Mouse (Mus musculus): ENCODE measurements around the gene Abca8a.

Gene Abca8a

DNA sequence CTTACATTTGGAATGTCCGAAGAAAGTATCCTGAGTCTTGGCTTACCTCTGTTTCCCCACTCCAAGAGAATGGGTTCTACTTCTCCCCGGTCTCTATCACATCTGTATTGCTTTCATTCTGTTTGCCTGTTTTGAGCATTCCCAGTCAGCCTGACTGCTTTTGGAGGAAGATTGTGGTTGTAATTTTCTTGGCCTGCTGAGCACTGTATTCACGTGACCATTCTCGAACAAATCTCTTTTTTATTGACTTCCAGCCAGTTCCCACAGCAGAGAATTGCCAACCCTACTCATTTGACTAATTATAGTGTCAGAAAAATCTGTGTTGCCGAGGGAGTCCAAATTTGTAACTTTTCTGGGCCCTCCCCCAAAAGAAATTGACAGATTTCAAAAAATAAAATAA is at the start of gene Abca8a:
Gene Abca8a (minus strand): TSS at position 121 of the 400 bp plus-strand sequence.
- in situ Hi-C loops (cut with MboI; ENCODE audit: low sequenced_read_pairs): no loop called here

DNA sequence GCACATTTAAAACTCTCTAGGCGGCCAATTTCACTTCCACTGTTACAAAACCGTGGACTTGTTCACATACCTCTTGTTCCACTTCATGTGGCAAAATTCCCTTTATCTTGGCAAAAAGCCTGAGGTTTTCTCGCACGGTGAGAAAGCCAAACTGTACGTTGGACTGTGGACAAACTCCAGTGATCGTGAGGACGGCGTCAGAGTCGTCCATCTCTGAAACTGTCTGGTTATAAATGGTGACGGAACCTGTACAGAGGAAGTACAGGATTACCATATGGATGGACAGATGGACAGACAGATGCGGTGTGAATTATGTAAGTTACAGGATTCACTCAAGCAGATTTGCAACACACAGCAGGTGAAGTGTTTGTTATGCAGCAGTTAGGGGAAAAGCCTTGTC is 49.6 kb upstream of the Abca8a start:
- in situ Hi-C loops (cut with MboI; ENCODE audit: low sequenced_read_pairs): no loop called here

DNA sequence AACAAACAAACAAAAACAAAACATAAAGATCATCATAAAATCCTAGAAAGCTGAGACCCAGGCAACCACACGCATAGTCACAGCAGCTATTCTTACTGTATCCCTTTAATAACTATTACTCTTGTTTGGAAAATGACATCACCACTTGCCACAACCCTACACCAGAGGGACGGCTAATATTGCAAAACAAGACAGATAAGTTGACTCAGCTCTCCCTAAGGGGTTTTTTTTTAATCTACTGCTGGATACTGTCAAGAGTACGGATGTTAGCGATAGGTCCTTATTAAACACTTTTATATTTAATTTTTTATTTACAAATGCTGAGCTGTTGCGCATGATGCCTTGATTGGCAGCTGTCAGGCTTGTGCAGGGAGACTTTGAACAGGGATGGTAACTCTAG is 35.0 kb upstream of the Abca8a start:
- in situ Hi-C loops (cut with MboI; ENCODE audit: low sequenced_read_pairs): no loop called here

DNA sequence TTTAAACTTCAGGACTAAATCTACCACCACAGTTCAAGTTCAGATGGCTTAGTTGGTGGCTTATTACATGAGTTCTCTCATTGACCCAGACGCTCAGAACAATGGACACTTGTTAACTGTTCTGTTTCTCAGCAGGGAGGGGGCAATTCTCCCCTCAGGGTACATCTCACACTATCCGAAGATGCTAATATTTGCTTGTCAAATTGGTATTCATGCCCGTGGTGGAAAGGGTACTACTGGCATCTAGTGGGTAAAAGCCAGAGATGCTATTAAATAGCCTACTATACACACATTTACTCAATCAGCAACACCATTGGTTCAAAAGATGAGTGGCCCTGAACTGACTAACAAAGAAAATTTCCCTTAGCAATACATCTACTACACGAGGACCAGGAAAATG is 15.4 kb upstream of the Abca8a start:
- in situ Hi-C loops (cut with MboI; ENCODE audit: low sequenced_read_pairs): no loop called here

DNA sequence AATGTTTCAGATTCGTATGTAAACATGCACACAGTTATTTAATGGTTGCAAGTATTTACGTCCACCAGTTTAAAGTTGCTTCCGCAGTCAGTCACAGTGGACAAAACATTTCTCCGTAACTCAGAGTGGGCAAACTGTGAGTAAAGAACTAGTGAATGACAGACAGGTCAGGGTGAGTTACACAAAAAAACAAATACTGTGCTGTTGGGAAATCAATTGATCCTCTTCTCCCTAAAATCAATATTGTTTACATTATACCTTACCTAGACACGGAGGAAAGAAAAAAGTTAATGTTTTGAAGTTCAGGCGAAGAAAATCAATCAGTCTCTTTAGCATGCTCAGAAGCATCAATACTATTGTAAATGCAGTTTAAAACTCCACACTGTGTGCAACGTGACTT is 5.7 kb upstream of the Abca8a start:
- in situ Hi-C loops (cut with MboI; ENCODE audit: low sequenced_read_pairs): no loop called here

DNA sequence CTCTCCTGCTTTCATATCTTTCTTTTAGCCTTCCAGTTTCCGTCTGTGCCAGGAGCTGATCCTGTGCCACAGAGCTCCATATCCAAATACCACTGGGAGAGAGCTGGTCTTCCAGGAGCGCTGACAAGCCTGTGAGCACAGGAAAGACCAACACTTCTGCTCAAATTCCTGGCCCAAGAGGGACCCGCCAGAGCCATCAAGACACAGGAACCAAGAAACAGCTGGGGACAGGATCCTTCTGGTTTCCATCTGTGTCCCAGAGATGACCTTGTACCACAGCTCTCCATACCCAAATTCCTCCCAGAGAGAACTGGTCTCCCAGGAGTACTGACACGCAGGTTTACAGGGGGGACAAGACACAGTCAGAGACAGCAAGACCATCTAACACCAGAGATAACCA is 3.1 kb upstream of the Abca8a start:
- in situ Hi-C loops (cut with MboI; ENCODE audit: low sequenced_read_pairs): no loop called here

DNA sequence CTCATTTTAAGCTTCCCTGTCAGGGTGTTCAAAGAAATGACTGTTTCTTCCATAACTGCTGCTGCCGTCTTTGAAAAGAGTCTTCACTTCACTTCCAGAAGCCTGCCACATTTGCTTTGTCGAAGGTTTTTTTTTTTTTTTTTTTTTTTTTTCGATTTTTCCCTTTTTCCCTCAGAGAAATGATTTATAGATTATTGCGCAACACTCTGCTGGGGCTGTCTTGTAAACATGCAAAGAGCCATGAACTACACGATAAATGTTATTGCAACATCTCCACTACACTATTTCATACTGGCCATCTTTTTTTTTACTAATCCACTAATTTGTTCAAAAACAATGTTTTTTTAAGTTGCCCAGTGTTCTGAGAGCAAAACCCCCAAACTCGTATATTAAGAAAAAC is 1.7 kb upstream of the Abca8a start:
- in situ Hi-C loops (cut with MboI; ENCODE audit: low sequenced_read_pairs): no loop called here

DNA sequence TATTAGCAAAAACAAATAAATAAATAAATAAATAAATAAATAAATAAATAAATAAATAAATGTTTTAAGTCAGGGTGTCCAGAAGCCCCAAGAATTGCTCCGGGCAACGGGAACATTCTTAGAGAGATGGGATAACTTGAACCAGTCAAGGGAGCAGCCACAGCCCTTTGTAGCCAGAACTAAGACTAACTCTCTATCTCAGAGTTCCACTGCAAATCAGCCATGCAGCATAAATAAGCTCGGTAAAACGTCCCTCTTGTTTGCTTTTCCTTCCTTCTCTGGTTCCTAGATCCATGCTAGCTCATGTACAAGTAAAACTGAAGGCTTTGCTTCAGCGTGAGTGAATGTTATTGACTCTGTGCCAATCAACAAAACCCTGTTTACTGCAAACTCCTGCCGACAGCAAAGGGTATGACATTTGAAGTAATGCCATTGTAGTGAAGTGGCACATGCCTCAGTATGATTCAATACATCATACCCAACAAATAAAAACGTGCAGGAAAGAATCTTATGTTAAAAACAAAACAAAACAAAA is 865 bp downstream of the Abca8a start:
- in situ Hi-C loops (cut with MboI; ENCODE audit: low sequenced_read_pairs): no loop called here

DNA sequence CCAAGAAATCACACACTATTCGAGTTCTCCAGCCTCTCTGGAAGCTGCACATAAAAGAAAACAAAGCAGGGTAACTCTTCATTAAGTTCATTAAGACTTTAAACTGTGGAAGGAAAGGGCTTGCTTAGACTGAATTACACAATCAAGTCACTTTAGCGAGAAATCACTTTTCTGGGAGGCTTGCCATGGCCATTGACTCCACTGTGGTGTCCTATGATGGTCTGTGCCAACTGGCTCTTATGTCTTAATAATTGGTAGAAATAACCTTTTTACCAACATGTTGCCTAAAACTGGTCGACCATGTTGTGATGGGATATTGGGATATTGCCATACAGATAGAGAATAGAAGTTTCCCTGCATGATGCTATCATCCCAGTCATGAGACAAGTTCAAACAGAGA is 1.5 kb downstream of the Abca8a start:
- in situ Hi-C loops (cut with MboI; ENCODE audit: low sequenced_read_pairs): no loop called here

DNA sequence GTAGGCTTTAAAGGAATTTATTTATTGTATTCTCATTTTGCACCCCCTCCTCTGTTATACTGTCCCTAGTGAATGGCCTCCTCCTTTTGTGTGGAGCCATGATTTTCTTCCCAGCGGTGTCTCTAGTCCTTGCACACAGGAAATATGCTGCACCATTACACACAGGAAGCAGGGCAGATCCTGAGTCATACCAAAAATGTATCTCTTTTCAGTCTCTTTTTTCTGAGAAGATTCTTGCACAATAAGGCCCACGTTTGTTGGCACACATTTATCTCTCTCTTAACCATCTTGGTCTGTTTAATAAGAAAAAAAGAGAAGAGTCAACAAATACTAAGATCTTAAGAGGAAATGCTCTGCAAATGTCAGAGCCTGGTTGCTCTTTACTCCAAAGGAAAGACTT is 4.5 kb downstream of the Abca8a start:
- in situ Hi-C loops (cut with MboI; ENCODE audit: low sequenced_read_pairs): no loop called here

DNA sequence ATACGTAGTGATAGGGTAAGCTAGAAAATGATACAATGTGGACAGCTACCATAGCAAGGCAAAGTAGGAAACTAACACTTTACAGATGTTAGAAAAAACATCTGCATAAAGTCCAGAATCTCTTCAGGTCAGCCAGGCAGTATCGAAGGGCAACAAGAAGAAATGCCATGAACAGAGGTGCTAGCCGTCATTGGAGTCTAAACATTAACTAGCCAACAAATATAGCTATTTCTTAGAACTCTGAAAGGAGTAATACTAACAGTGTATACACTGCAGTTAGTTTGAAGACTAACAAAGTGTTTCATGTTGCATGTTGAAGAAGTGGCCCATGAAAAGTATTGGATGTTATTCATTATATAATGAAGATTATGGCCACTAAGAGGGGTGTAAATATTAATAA is 23.6 kb downstream of the Abca8a start:
- in situ Hi-C loops (cut with MboI; ENCODE audit: low sequenced_read_pairs): no loop called here

DNA sequence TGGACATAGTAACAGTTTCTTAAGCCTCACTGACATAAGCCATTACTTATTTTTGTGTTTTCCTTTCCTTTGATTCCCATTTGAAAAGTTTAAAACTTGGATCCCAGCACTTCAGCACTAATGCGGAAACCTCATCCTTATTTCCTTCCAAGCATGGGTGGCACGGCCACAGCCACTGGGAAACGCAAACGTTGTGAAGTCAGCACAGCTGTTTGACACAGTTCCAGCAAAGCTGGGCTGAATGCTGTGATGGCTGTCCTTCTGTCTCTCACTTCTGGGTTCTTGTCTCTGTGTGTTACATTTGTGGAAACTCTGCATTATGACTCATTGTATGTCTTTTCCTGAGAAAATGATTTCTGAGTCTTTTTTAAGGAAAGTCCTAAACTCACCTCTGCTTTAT is 34.7 kb downstream of the Abca8a start:
- in situ Hi-C loops (cut with MboI; ENCODE audit: low sequenced_read_pairs): no loop called here

DNA sequence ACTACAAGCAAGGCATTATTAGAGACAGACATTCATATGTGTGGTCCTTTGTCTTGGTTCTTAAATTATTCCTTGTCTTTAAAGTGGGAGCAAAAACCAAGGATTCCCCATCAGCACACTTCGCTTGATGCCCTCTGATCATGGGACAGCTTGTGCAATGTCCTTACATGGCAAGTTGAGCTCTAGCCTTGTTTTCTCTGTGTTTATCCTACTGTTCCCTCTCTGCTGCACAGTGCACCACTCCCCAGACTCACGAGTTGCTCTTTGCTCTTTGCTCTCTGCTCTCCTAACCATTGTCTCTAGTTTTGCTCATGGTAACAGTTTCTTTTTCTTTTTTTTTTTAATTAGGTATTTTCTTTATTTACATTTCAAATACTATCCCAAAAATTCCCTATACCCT is 35.7 kb downstream of the Abca8a start:
- in situ Hi-C loops (cut with MboI; ENCODE audit: low sequenced_read_pairs): no loop called here

DNA sequence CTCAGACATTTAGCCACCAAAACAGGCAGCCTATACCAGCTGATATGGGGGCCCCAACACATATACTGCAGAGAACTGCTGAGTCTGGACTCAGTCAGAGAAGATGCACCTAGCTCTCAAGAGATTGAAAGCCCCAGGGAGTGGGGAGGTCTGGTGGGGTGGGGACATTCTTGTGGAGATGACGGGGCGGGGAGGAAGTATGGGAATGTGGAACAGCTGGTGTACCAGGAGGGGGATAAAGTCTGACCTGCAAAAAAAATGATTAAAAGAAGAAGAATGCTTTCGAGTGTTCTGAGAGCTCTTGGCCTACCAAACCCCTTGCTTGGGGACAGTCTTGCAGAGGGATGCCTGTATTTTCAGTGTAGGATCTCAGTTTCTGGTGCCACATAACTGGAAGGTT is 42.1 kb downstream of the Abca8a start:
- in situ Hi-C loops (cut with MboI; ENCODE audit: low sequenced_read_pairs): no loop called here

DNA sequence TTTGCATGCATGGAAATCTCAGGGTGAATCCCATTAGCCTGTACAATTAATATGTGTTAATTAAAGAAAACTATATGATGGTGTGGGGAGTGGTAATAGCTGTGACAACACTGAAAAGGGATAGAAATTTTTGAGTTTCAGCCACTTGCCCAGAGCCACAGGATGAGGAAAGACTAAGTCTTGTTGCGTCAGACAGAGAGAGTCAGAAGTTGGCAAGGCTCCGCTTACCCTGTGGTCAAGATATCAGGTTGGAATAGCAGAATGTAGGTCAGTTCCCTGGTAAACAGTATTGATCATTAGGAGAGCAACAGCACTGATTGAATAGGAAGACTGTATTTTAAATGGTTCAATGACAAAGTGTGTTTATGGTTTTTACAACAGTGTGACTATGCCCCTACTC is 58.0 kb downstream of the Abca8a start:
- in situ Hi-C loops (cut with MboI; ENCODE audit: low sequenced_read_pairs): no loop called here

DNA sequence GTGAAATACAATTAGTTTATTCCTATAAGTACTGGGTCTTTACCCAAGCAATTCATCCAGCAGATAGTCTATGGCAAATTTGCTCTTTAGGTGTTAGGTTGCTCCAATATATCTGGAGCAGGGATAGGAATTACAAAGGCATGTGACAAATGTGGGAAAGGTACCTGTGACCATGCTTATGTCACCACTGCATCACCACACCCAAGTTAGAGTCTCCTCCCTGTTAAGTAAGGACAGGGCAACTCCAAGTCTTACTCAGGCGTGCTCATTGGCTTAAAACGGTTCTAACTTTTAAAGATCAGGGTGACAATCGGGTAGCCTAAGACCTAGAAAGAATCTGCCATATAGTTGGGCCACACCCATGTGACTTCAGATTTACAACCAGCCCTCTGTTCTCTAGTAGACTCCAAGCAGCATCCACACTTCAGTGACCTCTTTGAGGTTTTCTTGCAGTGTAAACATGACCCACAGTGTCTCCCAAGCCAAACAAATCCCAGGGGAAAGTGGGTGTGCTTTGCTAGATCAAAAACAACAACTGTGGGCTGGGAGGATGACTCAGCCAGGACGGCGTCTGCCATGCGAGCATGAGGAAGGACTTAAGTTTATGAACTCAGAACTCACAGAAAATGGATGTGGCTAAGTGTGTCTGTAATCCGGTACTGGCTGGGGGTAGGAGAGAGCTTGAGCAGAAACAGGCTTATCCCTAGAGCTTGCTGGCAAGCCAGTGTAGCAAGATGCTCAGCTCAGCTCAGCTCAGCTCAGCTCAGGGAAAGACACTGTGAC is 66.7 kb downstream of the Abca8a start:
- in situ Hi-C loops (cut with MboI; ENCODE audit: low sequenced_read_pairs): no loop called here

DNA sequence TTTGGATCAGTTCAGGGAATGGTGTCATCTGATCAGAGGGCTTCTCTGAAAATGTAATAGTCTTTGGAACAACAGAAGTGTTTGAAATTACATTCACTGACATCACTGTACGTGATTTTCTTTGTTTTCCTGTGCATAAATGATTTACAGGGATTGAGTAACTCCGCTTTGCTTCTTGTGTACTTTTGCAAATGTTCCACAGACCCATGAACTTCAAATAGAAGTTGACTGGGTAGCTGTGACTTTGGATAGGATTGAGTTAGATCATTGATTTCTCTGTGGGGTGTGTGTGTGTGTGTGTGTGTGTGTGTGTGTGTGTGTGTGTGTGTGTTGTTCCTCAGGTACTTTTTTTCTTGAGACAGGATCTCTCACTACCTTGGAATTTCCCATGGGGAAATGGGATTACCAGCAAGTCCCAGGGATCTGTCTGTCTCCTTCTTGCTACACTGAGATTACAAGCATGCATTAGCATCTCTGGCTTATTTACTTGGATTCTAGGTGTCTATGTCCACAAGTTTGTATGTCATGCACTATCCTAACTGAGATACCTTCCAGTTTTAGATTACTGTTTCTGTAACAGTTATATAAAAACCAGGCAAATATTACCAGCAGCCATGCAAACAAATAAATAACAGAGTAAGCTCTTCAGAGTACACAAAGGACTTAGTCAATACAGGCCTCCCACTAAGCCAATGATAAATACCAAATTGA is 84.8 kb downstream of the Abca8a start:
- in situ Hi-C loops (cut with MboI; ENCODE audit: low sequenced_read_pairs): no loop called here

DNA sequence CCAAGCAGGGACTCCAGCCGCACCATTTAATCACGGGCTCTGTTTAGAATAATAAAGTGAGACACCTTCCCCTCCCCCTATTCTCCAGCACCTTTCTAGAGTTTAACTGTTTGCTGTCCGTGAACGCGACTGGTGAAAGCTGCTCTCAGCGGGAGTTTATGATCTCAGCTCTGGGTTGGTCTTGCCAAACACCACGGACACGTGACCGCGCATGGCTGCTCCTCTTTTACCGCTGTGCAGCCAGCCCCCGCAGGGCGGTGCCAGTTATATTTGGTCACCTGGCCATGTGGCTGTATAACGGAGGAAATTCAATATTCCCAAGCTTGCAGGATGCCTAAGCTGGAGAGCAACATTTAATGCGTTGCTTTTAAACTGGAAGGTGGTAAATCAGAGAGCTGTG is 100.2 kb downstream of the Abca8a start, which contains the start of gene Abca8b:
Gene Abca8b (minus strand): TSS at position 222 of the 400 bp plus-strand sequence.
- in situ Hi-C loops (cut with MboI; ENCODE audit: low sequenced_read_pairs): no loop called here

DNA sequence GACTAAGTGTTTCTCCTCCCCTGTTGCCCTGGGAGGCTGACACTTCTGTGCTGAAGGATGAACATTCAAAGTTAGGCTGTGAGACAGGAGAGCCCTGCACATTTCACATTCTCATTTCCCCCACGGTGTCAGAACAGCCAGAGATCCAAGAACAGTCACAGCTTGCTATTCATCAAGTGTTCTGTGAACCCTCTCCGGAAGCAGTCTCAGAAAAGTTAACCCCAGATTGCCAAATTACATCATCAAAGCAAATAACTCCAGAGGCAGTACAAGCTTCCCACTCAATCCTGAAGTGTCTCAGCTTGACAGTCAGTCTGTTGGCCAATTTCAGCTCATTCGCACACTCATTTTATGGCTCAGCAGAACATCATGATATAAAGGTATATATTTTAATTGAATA is 100.8 kb downstream of the Abca8a start:
- in situ Hi-C loops (cut with MboI; ENCODE audit: low sequenced_read_pairs): no loop called here

DNA sequence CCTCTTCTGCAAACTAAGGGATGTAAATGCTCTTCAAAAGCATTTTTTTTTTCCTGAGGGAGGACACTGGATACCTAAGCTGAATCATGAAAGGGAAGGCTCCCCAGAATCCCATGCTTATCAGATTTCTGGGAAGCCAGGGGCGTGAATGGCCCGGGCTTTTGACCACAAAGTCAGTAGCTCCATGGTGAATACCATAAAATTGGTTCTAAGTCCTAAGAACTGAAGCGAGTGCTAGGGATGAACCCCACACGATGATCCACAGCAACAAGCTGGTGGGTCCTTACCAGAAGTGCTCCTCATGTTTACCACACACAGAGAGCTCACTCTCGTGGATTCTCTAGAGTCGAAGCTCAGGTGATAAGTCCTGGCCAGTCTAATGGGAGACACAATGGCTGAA is 101.8 kb downstream of the Abca8a start:
- in situ Hi-C loops (cut with MboI; ENCODE audit: low sequenced_read_pairs): no loop called here

DNA sequence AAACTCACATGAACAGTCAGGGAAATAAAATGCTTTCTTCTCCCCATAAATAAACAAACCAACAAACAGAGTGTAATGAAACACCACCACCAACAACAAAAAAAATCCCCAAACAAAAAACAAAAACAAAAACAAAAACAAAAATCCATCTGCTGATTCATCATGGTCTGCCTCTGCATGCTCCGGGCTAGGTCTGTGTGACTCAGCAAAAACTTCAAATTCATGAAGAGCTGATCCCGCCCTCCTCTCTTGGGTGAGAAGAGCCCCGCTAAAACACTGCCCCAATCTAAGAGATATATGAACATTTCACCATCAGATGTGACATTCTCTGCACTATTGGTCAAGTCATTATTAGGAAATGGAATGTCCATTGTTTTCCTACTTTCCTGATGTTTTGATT is 104.5 kb downstream of the Abca8a start:
- in situ Hi-C loops (cut with MboI; ENCODE audit: low sequenced_read_pairs): no loop called here

DNA sequence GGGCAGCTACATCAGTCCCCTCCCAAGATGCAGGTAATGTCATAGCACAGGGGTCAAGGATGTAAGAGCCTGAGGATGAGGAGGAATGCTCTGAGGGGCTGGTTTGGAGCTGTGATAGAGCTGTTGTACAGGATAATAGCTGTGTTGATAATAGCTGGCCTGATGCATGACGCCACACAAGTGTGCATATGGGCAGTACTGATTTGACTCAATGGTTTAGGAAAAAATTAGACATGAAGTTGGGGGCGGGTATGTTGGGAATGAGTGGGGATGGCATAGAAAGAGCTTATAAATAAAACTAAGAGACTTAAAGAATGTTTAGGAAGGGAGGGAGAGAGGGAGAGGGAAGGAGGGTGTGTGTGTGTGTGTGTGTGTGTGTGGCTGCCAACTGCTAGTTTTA is 105.5 kb downstream of the Abca8a start:
- in situ Hi-C loops (cut with MboI; ENCODE audit: low sequenced_read_pairs): no loop called here

Measured in CH12F3 (cell line).